Mouse (Mus musculus): ENCODE data around the gene Atp10a.

The Atp10a gene

DNA sequence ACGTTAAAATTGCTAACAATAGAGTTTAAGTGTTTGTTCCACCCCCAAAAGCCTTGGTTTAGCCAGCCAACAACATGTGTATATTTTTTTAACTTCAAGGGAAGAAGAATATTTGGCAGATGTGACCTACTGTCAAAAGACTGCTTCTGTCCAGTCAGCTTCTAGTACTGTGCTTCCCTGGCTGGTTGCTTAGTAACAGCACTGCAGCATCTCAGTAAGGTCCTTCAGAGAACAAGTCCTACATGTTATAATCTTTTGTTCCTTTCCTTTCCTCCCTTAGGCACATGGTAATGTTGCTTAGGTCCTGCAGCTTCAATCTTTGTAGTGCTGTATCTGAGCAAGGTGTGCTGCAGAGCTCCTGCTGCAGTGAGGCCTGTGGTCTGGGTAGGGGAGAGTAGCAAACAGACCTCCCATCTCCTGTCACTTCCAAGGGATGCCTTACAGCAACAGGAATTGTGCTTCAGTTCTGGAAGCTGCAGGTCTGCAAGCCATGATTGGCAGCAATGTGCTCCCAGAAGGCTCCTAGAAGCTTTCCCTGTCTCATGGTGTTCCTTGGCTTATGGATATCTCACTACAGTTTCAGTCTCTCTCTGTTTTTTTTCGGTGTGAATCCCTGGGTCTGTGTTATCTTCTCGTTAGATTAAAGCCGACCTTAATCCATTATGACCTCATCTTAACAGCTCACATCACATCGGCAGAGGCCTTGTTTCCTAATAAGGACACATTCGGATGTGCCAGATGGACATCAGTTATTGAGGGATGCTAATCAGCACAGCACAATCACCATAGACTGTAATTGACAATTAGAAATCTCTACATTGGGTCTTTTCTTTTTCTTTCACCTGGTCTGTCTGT, 34.3 kb downstream of the Atp10a start:
- CTCF ChIA-PET = no interaction called here

DNA sequence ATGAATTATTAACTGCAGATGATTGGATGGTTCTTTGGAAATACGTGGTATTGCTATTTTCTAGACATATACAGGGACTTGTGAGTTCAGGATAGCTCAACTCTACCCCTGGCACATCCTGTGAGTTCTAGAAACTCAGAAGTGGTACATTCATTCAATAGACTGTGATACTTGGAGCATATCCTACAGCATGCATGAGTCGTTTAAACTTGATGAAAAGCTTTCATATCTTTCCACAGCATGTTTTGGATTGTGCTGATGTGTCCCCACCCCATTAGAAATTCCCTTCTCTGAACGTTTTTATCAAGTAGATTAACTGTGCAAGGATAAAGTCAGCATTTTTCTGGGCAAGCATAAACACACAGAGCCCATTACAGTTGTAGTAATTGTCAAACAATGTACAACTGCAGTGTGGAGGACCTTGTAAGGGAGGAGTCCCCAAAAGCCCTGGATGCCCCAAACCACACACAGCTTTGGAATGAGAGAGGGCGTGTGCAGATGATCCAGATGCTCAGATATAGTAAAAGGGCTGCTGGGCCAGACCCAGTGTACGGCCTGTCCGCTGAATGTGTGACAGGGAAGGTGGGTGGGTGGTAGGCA, 35.1 kb downstream of the Atp10a start:
- CTCF ChIA-PET = interaction anchor here (0.6 kb wide), 1 partner anchor 48 kb away, joined by 3 read pairs; no protein-coding TSS in a partner anchor

DNA sequence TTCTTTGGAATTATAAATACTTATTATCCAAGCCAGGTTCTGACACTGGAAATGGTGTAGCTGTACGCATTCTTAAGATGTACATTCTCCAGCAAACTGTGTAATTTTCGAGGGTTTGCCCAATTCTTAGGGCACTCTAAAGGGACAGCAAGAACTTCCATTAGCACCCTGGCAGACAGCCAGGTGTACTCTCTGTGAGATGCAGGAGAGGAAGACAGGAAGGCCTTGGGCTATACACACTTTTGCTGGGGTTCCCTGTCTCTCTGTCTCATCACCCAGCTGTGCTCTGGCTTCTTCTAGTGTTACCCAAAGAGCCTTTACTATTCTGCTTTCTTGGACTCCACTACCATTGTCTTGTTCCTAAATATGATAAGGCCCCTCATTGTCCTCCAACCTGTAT, 36.7 kb downstream of the Atp10a start:
- CTCF ChIA-PET = interaction anchor here (0.7 kb wide), 1 partner anchor 19 kb away, joined by 3 read pairs; no protein-coding TSS in a partner anchor

DNA sequence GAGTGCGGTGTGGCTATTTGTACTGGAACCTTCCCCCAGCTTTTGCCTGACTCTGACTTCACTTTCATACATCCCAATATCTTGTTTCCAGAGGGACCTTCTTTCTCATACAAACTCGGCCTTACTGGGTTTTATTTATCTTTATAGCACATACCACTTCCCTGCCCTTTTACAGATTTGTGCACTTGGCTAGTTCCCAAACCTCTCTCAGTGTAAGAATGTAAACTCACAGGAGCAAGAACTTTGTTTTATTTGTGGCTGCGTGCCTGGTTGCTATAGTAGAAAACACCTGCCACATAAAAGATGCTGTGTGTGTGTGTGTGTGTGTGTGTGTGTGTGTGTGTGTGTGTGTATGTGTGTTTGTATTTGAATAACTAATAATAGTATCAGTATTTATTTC, 37.4 kb downstream of the Atp10a start:
- CTCF ChIA-PET = interaction anchor here (0.7 kb wide), 1 partner anchor 19 kb away, joined by 3 read pairs; no protein-coding TSS in a partner anchor

DNA sequence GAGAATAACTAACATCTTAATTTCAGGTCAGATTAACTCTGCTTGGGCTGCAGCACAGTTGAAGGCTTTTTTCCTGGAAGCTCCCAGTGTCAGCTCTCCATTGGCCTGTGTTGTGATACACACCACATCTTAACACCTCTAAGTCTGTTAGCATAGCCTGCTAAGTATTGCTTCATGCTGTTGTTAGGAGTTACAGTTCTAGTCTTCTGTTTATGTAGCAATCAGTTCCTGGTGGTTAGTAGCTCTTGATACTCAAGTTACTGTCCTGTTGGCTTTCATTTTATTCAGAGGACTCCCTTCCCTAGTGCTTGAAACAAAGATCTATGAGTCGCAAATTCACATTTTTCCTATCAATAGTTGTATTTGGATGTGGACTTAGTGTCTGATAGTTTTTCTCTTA, 39.7 kb downstream of the Atp10a start:
- CTCF ChIA-PET = no interaction called here

DNA sequence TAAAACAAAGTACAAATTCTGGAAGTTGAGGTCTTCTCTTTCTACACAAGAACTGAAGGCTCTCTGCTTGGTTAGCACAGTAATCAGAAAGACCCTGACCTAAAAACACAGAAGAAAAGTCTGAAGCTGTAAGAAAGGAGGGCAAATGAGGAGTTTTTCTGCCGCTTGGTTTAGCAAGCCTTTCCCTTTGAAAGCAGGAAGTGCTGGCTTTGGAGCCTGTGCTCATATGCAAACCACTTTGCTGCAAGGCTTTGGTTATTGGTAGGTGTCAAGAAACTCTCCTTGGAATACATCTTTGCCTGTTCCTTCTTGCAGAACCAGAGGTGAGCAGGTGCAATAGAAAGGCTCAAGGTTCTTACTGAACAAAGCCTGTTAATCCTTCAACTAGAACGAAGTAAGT, 41.1 kb downstream of the Atp10a start:
- CTCF ChIA-PET = no interaction called here

DNA sequence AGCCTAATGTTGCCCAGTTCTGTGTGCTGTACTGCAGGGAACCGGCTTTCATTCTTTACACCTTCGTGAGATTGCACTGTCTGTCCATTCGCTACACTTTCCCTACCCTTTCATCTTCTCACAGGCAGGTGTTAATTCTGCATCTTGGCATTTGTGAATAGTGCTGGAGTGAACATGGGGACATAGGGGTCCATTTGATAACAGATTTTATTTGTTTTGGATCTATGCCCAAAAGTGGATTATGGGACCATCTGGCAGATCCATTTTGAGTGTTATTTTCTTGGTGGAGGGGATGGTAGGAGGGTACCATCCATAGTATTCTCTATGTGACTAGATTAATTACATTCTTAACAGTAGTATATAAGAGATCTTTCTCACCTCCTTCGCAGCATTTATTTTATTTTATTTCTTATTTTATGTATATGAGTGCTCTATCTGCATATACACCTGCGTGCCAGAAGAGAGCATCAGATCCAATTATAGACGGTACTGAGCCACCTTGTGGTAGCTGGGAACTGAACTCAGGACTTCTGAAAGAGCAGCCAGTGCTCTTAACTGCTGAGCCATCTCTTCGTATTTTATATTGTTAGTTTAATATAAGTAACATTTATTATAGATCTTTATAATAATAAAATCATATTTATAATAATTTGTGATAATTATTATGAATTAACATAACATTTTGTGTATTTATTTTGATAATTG, 42.9 kb downstream of the Atp10a start:
- CTCF ChIA-PET = interaction anchor here (0.6 kb wide), 1 partner anchor 48 kb away, joined by 5 read pairs; no protein-coding TSS in a partner anchor

DNA sequence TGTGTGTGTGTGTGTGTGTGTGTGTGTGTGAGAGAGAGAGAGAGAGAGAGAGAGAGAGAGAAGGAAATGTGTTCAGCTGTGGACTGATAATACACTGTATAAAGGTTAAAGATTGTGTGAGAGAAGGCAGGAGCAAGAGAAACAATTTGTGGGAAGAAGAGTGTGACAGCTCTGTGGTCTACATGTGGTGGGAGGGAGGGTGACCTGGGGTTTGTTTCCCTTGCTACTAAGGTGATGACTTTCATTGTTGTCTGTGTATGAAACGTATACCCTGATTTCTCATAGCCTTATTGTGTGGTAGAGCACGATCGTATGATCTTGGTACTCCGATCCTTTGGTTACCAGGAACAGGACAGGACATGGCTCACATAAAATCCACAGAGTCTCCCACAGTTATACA, 45.3 kb downstream of the Atp10a start:
- CTCF ChIA-PET = interaction anchor here (0.6 to 0.7 kb wide), 3 partner anchors 58 to 96 kb away, joined by 3 to 5 read pairs (median 4); no protein-coding TSS in a partner anchor

DNA sequence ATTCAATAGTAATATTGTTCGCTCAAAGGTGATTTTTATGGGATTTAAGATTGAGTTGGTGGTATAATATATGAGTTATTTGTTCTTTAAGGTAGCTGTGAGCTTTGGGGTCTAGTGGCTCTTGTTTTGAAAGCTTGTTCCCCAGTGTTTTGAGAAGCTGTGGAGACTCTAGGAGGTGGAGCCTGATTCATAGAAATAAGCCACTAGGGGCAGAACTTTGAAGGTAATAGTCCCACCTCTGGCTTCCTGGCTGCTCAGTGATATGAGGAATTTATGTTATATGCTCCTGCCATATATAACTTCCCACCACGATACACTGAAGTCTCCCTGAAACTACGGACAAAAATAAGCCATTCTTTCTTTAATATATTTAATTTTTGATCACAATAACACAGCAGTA, 49.2 kb downstream of the Atp10a start:
- CTCF ChIA-PET = no interaction called here

DNA sequence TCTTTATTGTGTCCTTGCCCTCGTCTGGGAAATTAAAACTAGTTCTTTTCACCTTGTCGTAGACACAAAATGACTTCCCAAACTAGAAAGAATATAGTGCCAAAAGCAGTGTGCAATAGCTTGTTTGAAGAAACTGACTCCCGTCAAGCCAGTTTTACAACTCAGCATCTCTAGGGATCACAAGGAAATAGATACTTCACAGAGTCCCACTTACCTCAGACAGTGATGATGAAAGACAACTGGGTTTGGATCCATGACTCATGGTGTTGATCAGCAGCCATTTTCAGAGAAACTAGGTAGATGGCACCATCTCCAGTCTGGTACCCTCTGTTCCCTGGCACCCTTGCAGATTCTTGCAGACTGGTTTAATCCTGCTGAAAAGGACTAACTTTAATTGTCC, 53.3 kb downstream of the Atp10a start:
- CTCF ChIA-PET = no interaction called here

DNA sequence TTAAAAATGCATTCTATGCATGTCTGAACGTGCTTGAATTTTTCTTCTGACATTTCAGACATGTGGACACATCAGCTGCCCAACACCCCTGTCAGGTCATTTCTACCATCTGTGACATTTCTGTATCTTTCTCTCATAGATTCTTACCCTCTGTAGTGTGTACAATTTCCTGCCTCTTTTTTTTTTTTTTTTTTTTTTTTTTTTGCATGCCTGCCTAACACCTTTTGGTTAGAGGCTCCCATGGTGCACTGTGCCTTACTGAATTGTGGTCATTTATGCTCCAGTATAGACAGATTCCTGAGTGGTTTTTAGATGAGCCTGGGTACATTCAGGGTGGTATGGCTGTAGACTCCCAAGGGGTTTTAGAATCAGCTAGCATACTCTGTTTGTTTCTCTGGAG, 54.3 kb downstream of the Atp10a start:
- CTCF ChIA-PET = no interaction called here

DNA sequence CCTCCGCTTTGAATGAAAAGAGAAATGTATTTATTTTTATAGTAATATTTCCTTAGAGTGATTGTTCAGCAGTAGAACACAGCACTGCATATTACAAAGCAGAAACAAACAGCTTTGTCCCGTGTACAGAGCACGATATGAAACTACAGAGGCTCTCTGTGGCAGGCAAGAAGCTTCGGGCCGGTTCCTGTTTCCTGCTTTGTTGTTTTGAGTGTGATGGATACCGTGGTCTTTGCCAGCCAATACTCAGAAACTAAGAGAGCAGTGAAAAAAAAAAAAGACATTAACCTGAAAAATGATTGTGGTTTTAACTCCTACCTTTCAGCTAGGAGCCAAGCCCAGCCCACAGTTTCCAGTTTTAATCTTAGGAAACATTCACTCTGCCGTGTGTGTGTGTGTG, 55.8 kb downstream of the Atp10a start:
- CTCF ChIA-PET = interaction anchor here (0.6 kb wide), 2 partner anchors 19 to 37 kb away, joined by 3 read pairs; no protein-coding TSS in a partner anchor

DNA sequence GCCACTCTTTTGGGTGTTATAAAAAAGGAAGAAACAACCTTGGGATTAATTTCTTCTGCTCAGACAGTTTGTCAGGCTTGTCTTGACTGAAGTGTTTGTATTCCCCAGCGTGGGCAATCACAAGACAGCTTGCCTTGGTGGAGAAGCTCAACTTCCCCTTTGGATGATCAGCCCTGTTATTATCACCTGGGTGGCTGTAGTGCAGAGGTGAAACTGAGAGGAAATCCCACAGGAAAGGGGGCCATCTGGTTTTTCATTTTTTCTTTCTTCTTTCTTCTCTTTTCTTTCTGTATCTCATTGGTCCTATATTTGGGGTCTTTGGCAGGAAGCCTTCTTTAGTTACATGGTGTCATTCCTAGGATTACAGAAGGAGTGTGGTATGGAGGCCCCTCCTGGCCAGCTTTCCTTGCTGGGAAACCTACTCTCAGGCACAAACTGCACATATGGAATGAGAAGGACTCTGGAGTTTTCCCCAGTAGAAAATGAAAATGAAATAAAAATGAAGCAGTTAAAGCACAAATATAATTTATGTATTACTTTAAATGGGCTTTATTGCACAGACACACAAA, 59.7 kb downstream of the Atp10a start:
- CTCF ChIA-PET = no interaction called here

DNA sequence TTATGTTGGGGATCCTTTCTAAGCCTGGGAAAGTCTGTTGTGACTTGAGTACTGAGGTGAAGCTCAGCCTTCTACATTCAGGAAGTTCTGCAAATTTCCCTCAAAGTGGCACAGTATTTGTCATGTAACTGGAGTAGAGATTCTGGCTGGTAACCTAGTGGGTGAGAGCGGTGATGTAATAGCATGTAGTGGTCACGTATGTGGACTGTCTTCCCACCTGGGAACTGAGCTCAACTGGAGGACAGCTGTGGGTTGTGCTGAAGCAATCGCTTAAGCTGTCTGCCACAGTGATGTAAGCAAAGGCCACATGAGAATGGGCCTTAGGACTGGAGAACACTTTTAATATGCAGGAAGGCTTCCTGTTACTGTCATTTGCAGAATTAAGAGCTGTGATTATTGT, 60.7 kb downstream of the Atp10a start:
- CTCF ChIA-PET = no interaction called here

DNA sequence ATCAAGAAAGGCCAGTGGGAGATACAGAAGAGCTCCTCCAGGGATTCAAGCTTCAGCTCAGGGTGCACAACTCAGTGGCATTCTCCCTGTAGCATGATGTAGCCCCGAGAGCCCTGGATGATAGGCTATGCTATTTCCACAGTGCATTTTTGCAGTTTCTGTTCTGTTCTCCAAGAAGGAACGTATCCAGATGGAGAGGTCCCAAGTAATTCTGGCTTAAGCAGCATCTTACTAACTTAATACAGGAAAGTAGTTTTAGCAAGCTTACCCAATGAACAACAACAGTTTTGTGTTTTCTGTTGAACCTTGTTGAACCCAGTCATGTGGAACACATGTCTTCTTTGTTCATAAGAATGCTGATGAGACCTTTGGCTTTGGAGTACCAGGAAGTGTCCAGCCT, 62.6 kb downstream of the Atp10a start:
- CTCF ChIA-PET = no interaction called here

DNA sequence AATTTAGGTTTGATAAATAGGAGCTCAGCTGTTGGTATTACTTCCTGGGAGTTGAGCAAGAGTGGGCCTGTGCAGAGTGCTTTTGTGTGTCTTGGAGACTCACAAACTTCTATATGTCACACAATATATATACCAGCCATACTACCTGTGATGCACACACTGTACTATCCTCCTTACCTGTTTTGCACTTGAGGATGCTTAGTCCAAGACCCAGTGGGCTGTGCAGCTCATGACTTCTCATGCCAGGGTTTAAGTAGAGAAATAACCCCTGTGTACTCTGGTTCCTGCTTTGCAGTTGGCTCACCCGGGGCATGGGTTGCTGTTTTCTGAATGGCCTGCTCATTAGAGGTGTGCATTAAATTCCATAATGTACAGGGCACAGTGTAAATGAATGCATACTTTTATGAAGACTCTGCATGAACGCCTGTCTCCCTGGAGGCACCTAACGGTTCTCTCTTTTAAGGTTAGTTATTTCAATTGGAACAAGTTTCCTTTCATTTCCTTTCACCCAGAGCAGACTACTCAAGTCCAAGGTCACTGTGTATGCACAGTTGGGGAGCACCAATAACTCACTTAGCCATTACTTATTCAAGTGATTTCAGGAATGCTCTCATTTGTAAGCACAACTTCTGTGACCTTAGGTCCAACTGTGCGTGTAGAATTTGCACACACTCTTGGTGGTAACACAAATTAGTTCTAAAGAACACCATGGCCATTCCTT, 63.4 kb downstream of the Atp10a start:
- CTCF ChIA-PET = no interaction called here

DNA sequence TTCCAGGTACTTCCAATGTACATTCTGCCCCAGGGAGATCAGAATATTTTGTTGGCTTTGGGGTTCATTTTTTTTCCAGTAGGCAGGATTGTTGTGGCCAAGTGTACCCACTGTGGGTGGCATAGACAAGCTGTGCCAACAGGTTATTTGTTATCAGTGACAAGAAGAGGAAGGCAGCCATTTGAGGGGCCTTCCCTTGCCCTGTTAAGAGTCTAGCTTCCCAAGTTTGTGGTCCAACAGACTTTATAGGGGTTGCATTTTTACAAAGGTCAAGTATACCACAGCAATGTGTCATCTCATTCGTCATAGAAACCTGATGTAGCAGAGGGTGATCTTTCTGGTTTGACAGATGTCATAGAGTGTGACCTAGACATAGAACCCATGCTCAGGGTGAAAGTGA, 66.3 kb downstream of the Atp10a start:
- CTCF ChIA-PET = no interaction called here

DNA sequence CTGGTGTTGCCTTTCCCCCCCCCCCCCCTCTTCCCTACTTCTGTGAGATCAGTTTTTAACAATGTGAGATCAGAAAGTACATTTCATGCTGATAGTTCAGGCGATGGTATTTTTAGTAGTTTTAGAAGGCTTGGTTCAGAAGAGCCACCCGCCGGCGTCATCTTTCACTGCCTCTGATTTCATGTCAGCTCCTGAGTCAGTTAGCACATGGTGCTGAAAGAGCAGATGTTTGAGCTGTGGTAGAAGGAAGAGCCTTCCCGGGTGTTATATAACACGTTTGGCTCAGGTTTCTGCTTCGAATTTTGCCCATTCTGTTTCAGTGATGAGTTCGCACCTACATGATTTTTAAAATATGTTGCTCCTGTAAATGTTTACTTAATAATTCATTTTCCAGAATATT, 74.2 kb downstream of the Atp10a start:
- CTCF ChIA-PET = no interaction called here

DNA sequence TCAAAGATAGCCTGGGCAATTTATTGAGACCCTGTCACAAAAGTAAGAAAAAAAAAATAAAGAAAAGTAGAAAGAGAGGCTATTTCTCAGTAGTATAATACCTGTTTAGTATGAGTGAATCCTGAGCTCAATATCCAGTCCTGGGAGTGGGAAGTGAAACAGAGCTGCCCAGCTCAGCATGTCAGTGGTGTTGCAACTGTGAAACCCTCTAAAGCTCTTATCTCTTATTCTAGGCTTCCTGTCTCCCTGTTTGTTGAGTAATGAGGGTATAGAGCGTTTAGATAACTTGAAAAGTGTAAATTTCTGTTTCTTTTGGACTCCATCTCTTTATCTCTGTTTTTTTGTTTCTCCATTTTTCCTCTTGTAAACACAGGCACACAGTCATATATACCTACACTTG, 74.9 kb downstream of the Atp10a start:
- CTCF ChIA-PET = no interaction called here

DNA sequence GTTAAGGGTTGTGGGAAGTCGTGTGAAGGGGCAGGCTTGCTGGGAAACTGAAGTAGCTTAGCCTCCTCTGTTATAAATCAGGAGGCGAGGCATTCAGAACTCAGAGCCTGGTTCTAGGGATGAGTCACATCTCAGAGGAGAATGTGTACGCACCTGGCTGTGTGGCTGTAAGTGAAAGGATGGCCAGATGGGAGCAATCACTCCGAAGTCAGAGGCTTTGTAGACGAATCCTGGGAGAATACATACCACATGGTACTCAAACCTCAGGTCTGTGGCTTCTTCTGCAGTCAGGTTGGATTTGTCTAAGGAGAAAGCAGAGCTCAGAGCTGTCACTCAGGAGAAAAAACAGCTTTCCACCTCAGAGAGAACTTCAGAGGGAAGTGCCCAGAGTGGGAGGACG, 76.4 kb downstream of the Atp10a start:
- CTCF ChIA-PET = no interaction called here

DNA sequence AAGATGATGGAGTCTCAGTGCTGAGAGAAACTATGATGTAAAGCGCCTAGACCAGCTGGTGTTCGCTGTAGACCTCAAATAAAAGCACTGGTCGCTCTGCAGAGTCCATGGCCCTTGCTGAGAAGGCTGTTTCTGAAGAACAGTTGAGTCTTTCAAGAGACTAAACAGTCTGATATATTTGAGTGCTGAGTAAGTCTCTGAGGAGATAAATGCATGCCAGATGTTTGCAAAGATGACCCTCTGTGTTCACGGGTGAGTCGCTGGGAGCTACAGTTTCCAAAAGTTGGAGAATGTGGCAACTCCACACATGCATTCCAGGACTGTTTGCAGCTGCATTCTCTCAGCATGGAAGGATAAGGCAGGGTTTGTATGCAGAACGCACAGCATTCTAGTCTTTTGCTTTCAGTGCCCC, 77.5 kb downstream of the Atp10a start:
- CTCF ChIA-PET = no interaction called here

Measured in spleen, embryonic (tissue).